Mouse (Mus musculus) left cerebral cortex, adult 8-10 months (tissue): ENCODE measurements around the gene Mrps30. TPM values are rescaled to one million over a fixed set of nuclear protein-coding genes. Genes with fewer than 3 reads are reported as not detected.
A peak's percentile ranks its signal among the peaks of the same experiment; 100 is the strongest.
"Not testable (repeated sequence)": the region's sequence is repeated elsewhere in the genome, so short reads cannot be mapped to it uniquely, and the experiment has no call there.

Source experiments
- DNase-seq, 2 experiments: peaks; one replicate each; pipeline ENCODE4 v3.0.0; 2022; ENCODE audit warnings: low spot score in 2 of 2
- total RNA-seq, 4 experiments: library from RNA; stranded (reverse); gene quantifications; 2 replicates each; pipeline ENCODE4 v1.2.4; 2022

Gene Mrps30
- total RNA-seq = 10 to 100 TPM; 17.1 to 17.6 (median 17.5) TPM

GRCm38 (mm10) chr13:118386511-118387447, at the start of gene Mrps30, which contains the start of gene B430218F22Rik:
TSS of gene Mrps30 (minus strand) at chr13:118387252.
TSS of gene B430218F22Rik (plus strand) at chr13:118386630.
- peak; percentile 92 to 93 for DNase-seq

GRCm38 (mm10) chr13:118420847-118421246, 33.8 kb upstream of the Mrps30 start:
- DNase-seq = no peak

- DNase-seq = no peak
Measured at GRCm38 (mm10) chr13:118420408-118420807, 33.4 kb upstream of the Mrps30 start.

- DNase-seq = no peak
Measured at GRCm38 (mm10) chr13:118418163-118418562, 31.1 kb upstream of the Mrps30 start.

- DNase-seq = no peak
Measured at GRCm38 (mm10) chr13:118411297-118411992, 24.4 kb upstream of the Mrps30 start.

- no peak for DNase-seq
Measured at GRCm38 (mm10) chr13:118403544-118403943, 16.5 kb upstream of the Mrps30 start.

- DNase-seq = no peak
Measured at GRCm38 (mm10) chr13:118400340-118400739, 13.3 kb upstream of the Mrps30 start.

- no peak for DNase-seq
Measured at GRCm38 (mm10) chr13:118395803-118396202, 8.8 kb upstream of the Mrps30 start.

GRCm38 (mm10) chr13:118387448-118387801, 373 bp upstream of the Mrps30 start:
- not testable (repeated sequence) for DNase-seq

GRCm38 (mm10) chr13:118380381-118380780, 6.7 kb downstream of the Mrps30 start:
- no peak for DNase-seq

GRCm38 (mm10) chr13:118379155-118379554, 7.9 kb downstream of the Mrps30 start:
- DNase-seq = peak; percentile 21 to 64

GRCm38 (mm10) chr13:118372871-118373270, 14.2 kb downstream of the Mrps30 start:
- peak in 1 of 2 experiments; percentile 21 for DNase-seq

GRCm38 (mm10) chr13:118365774-118366173, 21.3 kb downstream of the Mrps30 start:
- DNase-seq = no peak

- peak in 1 of 2 experiments; percentile 61 for DNase-seq
Measured at GRCm38 (mm10) chr13:118363342-118363741, 23.7 kb downstream of the Mrps30 start.

- DNase-seq = no peak
Measured at GRCm38 (mm10) chr13:118350870-118351269, 36.2 kb downstream of the Mrps30 start.

- no peak for DNase-seq
Measured at GRCm38 (mm10) chr13:118350257-118350656, 36.8 kb downstream of the Mrps30 start.

Other genes starting within 250 kb of the Mrps30 start
- under 1 TPM in 3 of 4 experiments, not detected in 1; 0.37 to 0.51 (median 0.41) TPM for gene B430218F22Rik, start 622 bp downstream of the Mrps30 start, total RNA-seq